Mouse (Mus musculus) layer of hippocampus, postnatal 10 days (tissue): ENCODE results near the gene Ppt2. TPM values are rescaled to one million over a fixed set of nuclear protein-coding genes. Genes with fewer than 3 reads are reported as not detected.

Experiments used
- total RNA-seq, 2 experiments: library from RNA; stranded (reverse); gene quantifications; 2 replicates each; pipeline ENCODE4 v1.2.3; 2021

The Ppt2 gene
- total RNA-seq, 2 experiments from 2014 or later, result 32.9 to 34.1 TPM

Other genes with a start within 250 kb of the Ppt2 start
- 1 to 10 TPM; 7.1 to 8.6 TPM for gene BC051142, start 229.7 kb downstream of the Ppt2 start, total RNA-seq
- gene Btnl4, start 151.2 kb downstream of the Ppt2 start, total RNA-seq, result not detected
- gene Btnl6, start 111.2 kb downstream of the Ppt2 start, total RNA-seq, result not detected
- gene Notch4, start 64.2 kb downstream of the Ppt2 start, total RNA-seq, result 10 to 100 TPM; 12.9 to 13.0 TPM
- gene Gpsm3, start 38.7 kb downstream of the Ppt2 start, total RNA-seq, result 1 to 10 TPM; 2.3 to 4.3 TPM
- gene Pbx2, start 37.2 kb downstream of the Ppt2 start, total RNA-seq, result 10 to 100 TPM; 36.0 to 40.1 TPM
- 1 to 10 TPM; 1.2 to 2.4 TPM for gene Ager, start 30.6 kb downstream of the Ppt2 start, total RNA-seq
- gene Rnf5, start 24.8 kb downstream of the Ppt2 start, total RNA-seq, result 100 to 1,000 TPM in 1 of 2 experiments, 10 to 100 TPM in 1; 96.4 to 102 TPM
- gene Agpat1, start 24.2 kb downstream of the Ppt2 start, total RNA-seq, result 100 to 1,000 TPM; 164 to 172 TPM
- 1 to 10 TPM; 6.0 to 7.0 TPM for gene Egfl8, start 12.5 kb downstream of the Ppt2 start, total RNA-seq
- gene Prrt1, start 1.0 kb upstream of the Ppt2 start, total RNA-seq, result 100 to 1,000 TPM; 231 to 238 TPM
- 10 to 100 TPM; 11.8 to 14.8 TPM for gene Fkbpl, start 16.3 kb upstream of the Ppt2 start, total RNA-seq
- gene Atf6b, start 18.6 kb upstream of the Ppt2 start, total RNA-seq, result 10 to 100 TPM; 75.8 to 78.6 TPM
- 1 to 10 TPM; 4.1 to 4.7 TPM for gene Tnxb, start 42.0 kb upstream of the Ppt2 start, total RNA-seq
- 1 to 10 TPM; 8.7 to 9.6 TPM for gene C4b, start 115.4 kb upstream of the Ppt2 start, total RNA-seq
- gene Cyp21a1, start 176.1 kb upstream of the Ppt2 start, total RNA-seq, result not detected
- 10 to 100 TPM; 63.6 to 64.2 TPM for gene Stk19, start 208.4 kb upstream of the Ppt2 start, total RNA-seq
- 10 to 100 TPM; 36.1 to 39.9 TPM for gene Dxo, start 208.5 kb upstream of the Ppt2 start, total RNA-seq
- 10 to 100 TPM; 71.4 to 74.8 TPM for gene Skiv2l, start 221.7 kb upstream of the Ppt2 start, total RNA-seq
- 10 to 100 TPM; 30.2 to 38.5 TPM for gene Nelfe, start 221.9 kb upstream of the Ppt2 start, total RNA-seq
- not detected for gene Cfb, start 234.0 kb upstream of the Ppt2 start, total RNA-seq